Comparison of ENCODE assay signal across 10 mouse cellular contexts in the genomic region with DNA sequence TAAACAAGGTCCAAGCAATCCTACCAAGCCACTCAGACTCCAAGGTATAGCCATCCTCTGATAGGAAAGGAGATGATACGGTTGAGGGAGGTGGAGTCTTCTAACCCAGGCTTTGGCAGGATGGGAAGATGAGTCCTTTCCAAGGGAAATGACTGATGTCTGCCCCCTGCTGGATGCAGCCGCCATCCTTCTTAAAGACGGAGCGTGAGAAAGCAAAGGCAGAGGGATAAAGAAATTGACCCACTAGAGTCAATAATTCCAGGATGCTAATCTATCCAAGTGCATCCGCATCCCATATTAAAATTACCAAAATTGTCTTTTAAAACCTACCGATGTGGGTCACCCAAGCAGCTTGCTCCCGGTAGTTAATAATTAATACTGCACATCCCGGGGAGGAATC.
DNase-seq lines count a peak whose midpoint lies in the region; ATAC-seq and TF ChIP-seq lines count a peak whose summit lies in the region.
"Had no signal": no experiment of that assay in that cellular context is flagged by ENCODE, and none has a peak within 500 bp of the region (broad histone marks: within the 10 kb centered on the region; RNA-seq: fewer than 3 reads in every experiment).

No protein-coding gene starts in this region.

- intact Hi-C loops in heart, postnatal 36 days (cut with DNase I) = no loop called here

- H3K4me1 ChIP-seq in E14TG2a.4 (replicated peaks; ENCODE audit: low read depth, low read length) = no peaks in the 10 kb centered on the region
- H3K4me1 ChIP-seq in embryonic facial prominence, embryonic 10.5 days = peaks cover 49% of the 10 kb centered on the region
- H3K4me1 ChIP-seq in hindbrain, postnatal 0 days (ENCODE audit: insufficient read depth, low read length) = peaks cover 7% of the 10 kb centered on the region
- no peaks in the 10 kb centered on the region for H3K4me1 ChIP-seq in lung, postnatal 0 days (ENCODE audit: insufficient read depth, low read depth, low read length)

- DNase-seq in cerebellum, adult 18-20 months = peak; percentile 6 to 8
- no peak for DNase-seq in cerebellum, adult 11 months
- peak; percentile 49 for DNase-seq in embryonic facial prominence, embryonic 10.5 days (ENCODE audit: low spot score)
- peak; percentile 77 for DNase-seq in hindbrain, postnatal 0 days (ENCODE audit: low spot score)
- peak; percentile 24 for DNase-seq in lung, postnatal 0 days (ENCODE audit: low spot score)
- peak; percentile 11 for DNase-seq in right cerebral cortex, postnatal 25 days
- DNase-seq in heart, postnatal 36 days = no peak

- H3K4me3 ChIP-seq in E14TG2a.4 (replicated peaks; ENCODE audit: low read length) = no peak overlapping the region
- no peak overlapping the region for H3K4me3 ChIP-seq in embryonic facial prominence, embryonic 10.5 days
- H3K4me3 ChIP-seq in hindbrain, postnatal 0 days (ENCODE audit: low read length) = no peak overlapping the region
- H3K4me3 ChIP-seq in lung, postnatal 0 days (ENCODE audit: low read depth, low read length) = no peak overlapping the region
- H3K4me3 ChIP-seq: erythroblast, embryonic 14.5 days had no signal

- peak overlapping the region; percentile 52 for H3K4me2 ChIP-seq in hindbrain, postnatal 0 days (ENCODE audit: low read depth, low read length)
- H3K4me2 ChIP-seq in lung, postnatal 0 days (replicated peaks; ENCODE audit: low read depth, low read length) = no peak overlapping the region

- peak; percentile 47 for TF ChIP-seq CTCF in E14TG2a.4 (conservative IDR thresholded peaks at IDR 0.05; ENCODE audit: low read length)
- peak; percentile 64 for TF ChIP-seq CTCF in hindbrain, postnatal 0 days (IDR thresholded peaks at IDR 0.05; ENCODE audit: low read depth)
- TF ChIP-seq CTCF in lung, postnatal 0 days (IDR thresholded peaks at IDR 0.05) = peak; percentile 56

- WGBS in embryonic facial prominence, embryonic 10.5 days = 67% methylated on average over 8 of the region's 8 CpGs
- WGBS in hindbrain, postnatal 0 days = 54% methylated on average over 8 of the region's 8 CpGs
- 67% methylated on average over 8 of the region's 8 CpGs for WGBS in lung, postnatal 0 days

- no peaks in the 10 kb centered on the region for H3K27me3 ChIP-seq in E14TG2a.4 (ENCODE audit: insufficient read depth, low read length)
- H3K27me3 ChIP-seq in embryonic facial prominence, embryonic 10.5 days (replicated peaks; ENCODE audit: low read depth, poor library complexity, severe bottlenecking) = peaks cover 7% of the 10 kb centered on the region; the same call in 1 of the 2 replicates
- H3K27me3 ChIP-seq in hindbrain, postnatal 0 days (ENCODE audit: insufficient read depth, low read length) = no peaks in the 10 kb centered on the region
- no peaks in the 10 kb centered on the region for H3K27me3 ChIP-seq in lung, postnatal 0 days (replicated peaks; ENCODE audit: insufficient read depth, low read length)

- no peaks in the 10 kb centered on the region for H3K9me3 ChIP-seq in E14TG2a.4 (ENCODE audit: low read length)
- no peaks in the 10 kb centered on the region for H3K9me3 ChIP-seq in embryonic facial prominence, embryonic 10.5 days
- no peaks in the 10 kb centered on the region for H3K9me3 ChIP-seq in hindbrain, postnatal 0 days (ENCODE audit: low read length)
- no peaks in the 10 kb centered on the region for H3K9me3 ChIP-seq in lung, postnatal 0 days (ENCODE audit: low read length)

- H3K27ac ChIP-seq in embryonic facial prominence, embryonic 10.5 days (replicated peaks) = no peak overlapping the region
- H3K27ac ChIP-seq in hindbrain, postnatal 0 days = no peak overlapping the region
- H3K27ac ChIP-seq in lung, postnatal 0 days (ENCODE audit: low read length) = no peak overlapping the region
- H3K27ac ChIP-seq: liver, embryonic 14.5 days had no signal

- TF ChIP-seq EP300 in lung, postnatal 0 days (IDR thresholded peaks at IDR 0.05) = no peak

- H3K9ac ChIP-seq in hindbrain, postnatal 0 days (replicated peaks; ENCODE audit: low read length) = no peak overlapping the region
- no peak overlapping the region for H3K9ac ChIP-seq in lung, postnatal 0 days (replicated peaks; ENCODE audit: low read depth)
- H3K9ac ChIP-seq: liver, embryonic 14.5 days had no signal

- no peak for ATAC-seq in hindbrain, postnatal 0 days
- no peak for ATAC-seq in lung, postnatal 0 days

- H3K36me3 ChIP-seq in E14TG2a.4 (ENCODE audit: insufficient read depth, low read length) = no peaks in the 10 kb centered on the region
- H3K36me3 ChIP-seq in embryonic facial prominence, embryonic 10.5 days (replicated peaks) = no peaks in the 10 kb centered on the region
- H3K36me3 ChIP-seq in hindbrain, postnatal 0 days (ENCODE audit: insufficient read depth, low read length) = no peaks in the 10 kb centered on the region
- no peaks in the 10 kb centered on the region for H3K36me3 ChIP-seq in lung, postnatal 0 days (ENCODE audit: insufficient read depth, low read length)

Comparison
In these comparisons a context has a peak if more than half of its experiments do, and no peak if none do; other contexts are left out.
1. DNase-seq: peak in cerebellum, adult 18-20 months (2 of 2), embryonic facial prominence, embryonic 10.5 days (single experiment), hindbrain, postnatal 0 days (single experiment), lung, postnatal 0 days (single experiment) and right cerebral cortex, postnatal 25 days (single experiment); none in cerebellum, adult 11 months (single experiment) and heart, postnatal 36 days (0 of 2).
2. Peak in every context shown above with its lines, with median percentiles within 50 percentile points of each other: CTCF ChIP-seq.